Mouse (Mus musculus): ENCODE results near the gene Spata31d1b.
"Not testable (repeated sequence)": the region's sequence is repeated elsewhere in the genome, so short reads cannot be mapped to it uniquely, and the experiment has no call there.

Gene Spata31d1b

GRCm38 (mm10) chr13:59694008-59694407, 18.1 kb upstream of the Spata31d1b start, which contains the start of gene 4921517D22Rik:
Gene 4921517D22Rik, minus strand, starts transcription at chr13:59694108.
- DNase-seq (ENCODE audit: low spot score) = no peak

- DNase-seq (ENCODE audit: low spot score) = no peak
These were observed 16.3 kb upstream of the Spata31d1b start for GRCm38 (mm10) chr13:59695781-59696180.

DNA sequence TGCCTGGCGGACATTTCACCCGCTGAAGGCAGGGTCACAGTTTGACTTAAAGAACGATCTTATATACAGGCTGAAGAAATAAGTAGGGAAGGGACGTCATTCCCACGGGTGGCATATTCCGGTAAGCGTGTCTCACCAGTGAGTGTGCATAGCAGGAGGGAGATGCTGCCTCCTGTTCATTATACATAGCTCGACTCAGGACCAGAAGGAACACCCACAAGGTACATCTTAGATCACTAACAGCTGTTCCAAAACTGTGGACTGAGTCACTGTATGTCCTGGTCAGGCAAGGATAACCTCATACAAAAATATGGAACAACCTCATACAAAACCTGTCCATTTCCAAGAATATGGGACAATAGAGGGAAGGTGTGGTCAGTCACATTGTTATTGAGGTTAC, 13.0 kb upstream of the Spata31d1b start:
- DNase-seq (ENCODE audit: low spot score) = no peak

DNA sequence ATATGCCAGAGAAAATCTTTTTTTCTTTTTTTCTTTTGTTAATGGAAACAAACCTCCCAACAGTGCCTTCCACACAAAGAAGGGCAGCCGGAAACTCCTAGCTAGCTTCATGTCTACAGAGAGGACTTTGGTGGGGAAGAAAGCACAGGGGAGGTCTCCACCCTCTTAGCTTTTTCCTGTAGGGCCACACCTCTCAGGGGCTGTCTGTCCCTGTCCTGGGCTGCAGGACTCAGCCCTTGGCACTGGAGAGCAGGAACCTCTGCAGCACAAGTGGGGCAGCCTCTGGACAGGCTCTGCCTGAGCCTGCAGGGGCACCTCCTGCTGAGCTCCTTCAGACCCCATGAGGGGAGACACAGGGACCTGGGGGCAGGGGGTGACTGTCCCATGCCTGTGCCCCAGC, 11.9 kb upstream of the Spata31d1b start:
- not testable (repeated sequence) for DNase-seq (ENCODE audit: low spot score)

DNA sequence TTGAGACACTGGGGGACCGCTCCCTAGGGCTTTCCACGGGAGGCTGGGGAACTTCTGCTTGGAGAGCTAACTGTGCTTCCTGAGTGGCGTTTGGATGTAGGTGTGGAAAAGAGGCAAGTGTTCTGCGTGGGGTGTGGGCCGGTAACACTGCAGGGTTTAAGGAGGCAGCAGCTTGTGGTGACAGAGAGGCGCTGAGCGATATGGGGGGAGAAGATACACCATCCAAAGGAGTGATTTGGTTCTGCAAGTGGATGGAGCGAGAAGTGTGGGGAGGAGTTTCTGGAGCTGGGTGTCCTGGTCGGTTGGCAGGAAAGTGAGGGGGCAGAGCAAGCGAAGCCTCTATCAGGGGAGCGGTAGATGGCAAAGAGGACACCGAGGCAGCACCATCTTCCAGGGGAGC, 8.6 kb upstream of the Spata31d1b start:
- no peak for DNase-seq (ENCODE audit: low spot score)

GRCm38 (mm10) chr13:59704562-59704961, 7.5 kb upstream of the Spata31d1b start:
- no peak for DNase-seq (ENCODE audit: low spot score)

DNA sequence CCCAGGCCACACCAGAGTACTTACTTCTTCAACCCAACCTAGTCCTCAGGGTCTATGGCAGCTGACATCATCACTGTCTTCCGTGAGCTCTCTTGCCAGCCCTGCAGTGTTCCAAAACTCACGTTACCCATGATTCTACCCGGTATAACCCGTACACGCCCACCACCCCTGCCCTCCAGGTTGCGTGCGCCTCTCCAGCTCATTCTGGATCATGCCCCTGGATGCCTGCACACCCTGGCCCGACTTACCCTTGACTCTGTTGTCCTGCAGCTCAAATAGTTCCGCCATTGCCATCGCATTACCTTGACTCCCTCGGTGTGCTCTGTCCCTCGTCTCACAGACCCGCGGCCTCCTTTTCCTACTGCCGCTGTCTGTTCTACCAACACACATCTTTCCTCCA, 1.9 kb upstream of the Spata31d1b start, which contains the start of gene Spata31d1a:
Gene Spata31d1a (minus strand): TSS at position 101 of the 400 bp plus-strand sequence.
- DNase-seq (ENCODE audit: low spot score) = no peak

GRCm38 (mm10) chr13:59713710-59714109, 1.6 kb downstream of the Spata31d1b start:
- no peak for DNase-seq (ENCODE audit: low spot score)

GRCm38 (mm10) chr13:59718857-59719440, 6.9 kb downstream of the Spata31d1b start:
- DNase-seq (ENCODE audit: low spot score) = not testable (repeated sequence)

DNA sequence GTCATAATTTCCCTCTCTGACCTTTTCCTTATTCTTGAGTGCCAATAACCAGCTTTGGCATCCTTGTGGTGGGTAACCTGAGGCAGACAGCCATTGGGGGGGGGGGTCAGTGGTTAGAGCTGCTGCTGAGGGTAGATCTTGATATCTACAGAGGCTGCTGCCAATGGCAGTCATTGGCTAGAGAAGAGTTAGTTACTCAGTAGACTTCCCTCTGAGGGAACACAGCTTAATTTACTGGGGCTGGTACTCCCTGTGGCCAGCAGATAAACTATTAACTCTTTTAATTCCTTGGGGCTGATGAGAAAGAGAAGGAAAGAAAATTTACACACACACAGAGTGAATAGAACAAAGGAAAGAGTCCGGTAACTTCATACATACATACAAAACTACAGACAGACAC, 7.4 kb downstream of the Spata31d1b start:
- DNase-seq (ENCODE audit: low spot score) = no peak

GRCm38 (mm10) chr13:59722089-59722488, 10.0 kb downstream of the Spata31d1b start:
- not testable (repeated sequence) for DNase-seq (ENCODE audit: low spot score)

DNA sequence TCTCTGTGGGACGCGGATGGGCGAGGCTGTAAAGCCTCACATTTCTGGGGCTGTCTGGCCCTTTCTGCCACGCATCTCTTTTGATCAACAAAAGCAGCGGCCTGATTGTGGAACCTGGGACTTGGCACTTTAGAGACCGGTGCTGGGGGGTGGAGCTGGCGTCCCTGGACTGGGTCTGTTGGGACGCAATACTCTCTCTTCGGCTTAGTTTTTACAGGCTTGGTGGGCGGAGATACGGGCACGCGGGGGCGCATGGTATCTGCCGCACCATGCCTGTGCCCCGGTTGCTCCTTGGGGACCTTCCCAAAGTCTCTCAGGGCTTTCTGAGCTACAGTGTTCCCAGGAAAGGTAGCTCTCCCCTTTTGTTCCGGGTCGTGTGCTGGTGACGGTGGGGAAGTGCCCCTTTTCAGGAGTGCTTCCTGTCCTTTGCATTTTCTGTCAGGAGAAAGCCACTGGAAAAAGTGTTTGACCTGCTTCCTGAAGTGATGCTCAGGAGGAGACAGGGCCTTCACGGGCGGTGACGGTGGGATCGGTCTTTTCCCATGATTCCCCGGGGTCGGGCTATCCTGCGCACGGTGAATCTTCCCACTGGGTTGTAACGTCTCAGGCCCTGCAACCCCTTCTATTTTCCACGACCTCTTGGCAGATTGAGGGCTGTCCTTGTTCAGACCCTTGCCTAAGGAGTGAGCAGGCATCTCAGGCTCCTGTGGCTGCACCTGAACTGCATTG, 14.2 kb downstream of the Spata31d1b start:
- no peak for DNase-seq (ENCODE audit: low spot score)

GRCm38 (mm10) chr13:59728378-59729093, 16.5 kb downstream of the Spata31d1b start:
- DNase-seq (ENCODE audit: low spot score) = peak; percentile 74

GRCm38 (mm10) chr13:59731652-59732051, 19.6 kb downstream of the Spata31d1b start, which contains the start of gene Spata31d1d:
Gene Spata31d1d, minus strand, starts transcription at chr13:59731752.
- DNase-seq (ENCODE audit: low spot score) = no peak

DNA sequence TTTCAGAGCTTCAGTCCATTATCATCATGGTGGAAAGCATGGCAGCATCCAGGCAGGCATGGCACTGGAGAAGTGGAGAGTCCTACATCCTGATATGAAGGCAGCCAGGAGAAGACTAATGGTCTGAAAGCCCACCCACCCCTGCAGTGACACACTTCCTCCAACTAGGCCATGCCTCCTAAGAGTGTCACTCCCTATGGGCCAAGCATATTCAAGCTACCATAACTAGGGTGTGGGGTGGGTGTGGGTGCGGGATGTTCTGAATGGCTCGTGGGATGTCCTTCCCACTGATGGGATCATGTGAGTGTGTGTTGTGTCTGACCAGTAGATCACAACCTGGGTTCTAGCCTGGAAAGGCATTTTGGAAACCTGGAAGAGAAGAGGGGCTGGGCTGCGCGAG, 21.9 kb downstream of the Spata31d1b start:
- DNase-seq (ENCODE audit: low spot score) = no peak

DNA sequence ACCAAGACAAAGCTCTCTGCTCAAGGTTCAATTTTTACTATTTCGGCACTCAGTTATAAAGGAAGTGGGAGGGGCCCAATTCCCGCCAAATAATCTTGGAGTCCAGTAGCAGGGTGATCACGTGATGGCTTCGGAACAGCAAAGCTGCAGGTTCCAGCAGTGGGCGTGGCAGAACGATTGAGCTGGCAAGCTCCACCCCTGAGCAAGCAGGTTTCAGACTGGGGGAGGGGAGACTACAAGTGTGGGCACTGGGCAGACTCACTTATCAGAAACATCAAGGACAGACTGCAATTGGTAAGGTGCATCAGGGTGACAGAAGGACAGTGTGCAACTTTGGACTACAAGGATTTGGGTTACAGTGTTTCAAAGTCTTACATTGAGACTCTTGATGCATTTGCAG, 22.3 kb downstream of the Spata31d1b start:
- not testable (repeated sequence) for DNase-seq (ENCODE audit: low spot score)

- peak; percentile 19 for DNase-seq (ENCODE audit: low spot score)
These were observed 23.1 kb downstream of the Spata31d1b start for GRCm38 (mm10) chr13:59735190-59735589.

- DNase-seq (ENCODE audit: low spot score) = no peak
These were observed 26.4 kb downstream of the Spata31d1b start for GRCm38 (mm10) chr13:59738455-59738854.

DNA sequence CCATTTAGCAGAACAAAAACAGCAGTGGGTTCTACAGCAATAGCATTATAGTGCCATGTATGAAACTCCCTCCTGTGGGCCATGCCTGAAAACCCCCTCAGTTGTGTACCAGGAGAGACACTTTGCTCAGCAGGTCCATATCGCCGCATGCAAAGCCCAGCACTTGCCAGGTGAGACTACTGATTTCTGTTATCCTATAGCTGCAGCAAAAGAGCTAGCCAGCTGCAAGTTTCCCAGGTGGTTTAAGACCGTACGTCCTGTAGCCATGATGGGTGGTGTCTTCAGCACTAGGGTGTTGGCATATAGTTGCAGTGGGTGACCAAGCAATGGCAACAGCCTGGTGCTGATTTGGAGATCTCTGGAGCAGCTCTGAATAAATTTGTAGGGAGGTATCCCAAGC, 27.3 kb downstream of the Spata31d1b start:
- DNase-seq (ENCODE audit: low spot score) = no peak

DNA sequence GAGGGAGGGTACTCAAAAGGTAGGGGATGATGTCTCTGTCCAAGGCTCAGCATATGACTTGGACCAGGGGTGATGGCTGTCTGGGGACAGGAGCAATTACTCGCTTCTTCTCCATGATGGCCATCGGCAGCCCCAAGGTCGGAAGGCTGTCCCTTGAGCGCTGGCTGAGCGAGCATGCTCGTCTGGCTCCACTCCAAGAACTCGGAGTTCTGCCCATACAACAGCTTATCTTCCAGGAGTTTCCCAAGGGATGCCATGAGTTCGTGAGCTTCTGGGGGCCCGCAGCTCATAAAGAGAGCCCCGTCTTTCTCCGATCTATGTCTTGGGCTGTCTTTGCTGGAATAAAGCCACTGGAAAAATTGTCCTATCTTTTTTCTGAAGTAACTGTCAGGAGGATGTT, 29.0 kb downstream of the Spata31d1b start:
- no peak for DNase-seq (ENCODE audit: low spot score)

DNA sequence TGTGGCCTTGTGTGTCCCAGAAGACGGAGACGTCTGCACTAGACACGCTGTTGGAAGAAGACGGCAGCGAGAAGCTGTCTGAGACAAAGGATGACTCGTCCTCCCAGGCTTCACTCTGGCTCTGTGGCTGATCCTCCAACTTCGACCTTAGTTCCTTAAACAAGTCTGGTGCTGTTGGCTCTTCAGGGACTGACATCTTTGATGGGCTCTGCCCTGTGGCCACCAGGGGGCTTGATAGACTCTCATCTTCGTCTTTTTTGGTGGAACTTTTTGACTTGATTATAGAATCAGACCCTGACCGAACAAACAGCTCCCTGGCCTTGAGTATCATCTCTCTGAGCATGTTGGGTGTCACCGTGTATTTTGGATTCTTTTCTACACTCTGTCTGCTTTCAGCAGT, 29.6 kb downstream of the Spata31d1b start:
- no peak for DNase-seq (ENCODE audit: low spot score)

GRCm38 (mm10) chr13:59745462-59745861, 33.4 kb downstream of the Spata31d1b start:
- DNase-seq (ENCODE audit: low spot score) = no peak

DNA sequence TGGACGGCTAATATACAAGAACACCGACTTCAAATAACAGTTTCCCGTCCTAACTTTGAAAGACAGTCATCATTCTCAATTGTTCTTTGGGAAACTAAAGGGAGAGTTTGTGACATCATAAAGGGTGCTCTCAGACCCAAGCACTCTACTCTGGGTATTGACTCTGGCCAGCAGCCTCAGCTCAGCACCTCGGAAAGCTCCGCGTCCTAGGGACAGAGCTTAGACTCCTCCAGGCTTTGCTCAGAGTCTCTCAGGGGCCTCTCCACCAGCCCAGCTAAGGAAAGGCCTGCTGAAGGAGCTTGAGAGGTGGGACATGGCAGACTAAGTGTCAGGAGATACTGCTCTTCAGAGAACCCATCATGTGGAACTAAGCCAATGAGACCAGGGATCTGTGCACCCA, 34.1 kb downstream of the Spata31d1b start:
- no peak for DNase-seq (ENCODE audit: low spot score)

Measured in MN1 (cell line).